Mouse (Mus musculus): ENCODE measurements at regions not wholly inside any gene's neighbourhood (a gene's known extent, or its start where the extent isn't known, plus 50 kb on each side); places are given as distances from the start of the nearest gene placed in this dataset.

GRCm38 (mm10) chr4:72060605-72061352 lies 139.9 kb downstream of the Tle1 start:
- Histone ChIP-seq H3K27me3 (ENCODE audit: control insufficient read depth, insufficient read depth, low read length) (no peaks in the 10 kb centered on the region), H3K36me3 (ENCODE audit: control insufficient read depth, insufficient read depth, low read length) (no peaks in the 10 kb centered on the region), H3K4me1 (ENCODE audit: control insufficient read depth, insufficient read depth, low read length) (no peaks in the 10 kb centered on the region), H3K27ac (ENCODE audit: low read length) (no peak overlapping the region), H3K9me3 (ENCODE audit: control insufficient read depth, low read depth, low read length) (no peaks in the 10 kb centered on the region), H3K4me3 (ENCODE audit: low read depth, low read length) (no peak overlapping the region), H3K9ac (replicated peaks; ENCODE audit: low read depth, low read length) (no peak overlapping the region), H3K4me2 (replicated peaks; ENCODE audit: low read depth, low read length) (no peak overlapping the region)
- no peak for ATAC-seq (ENCODE audit: insufficient number of reproducible peaks, insufficient read depth, low FRiP score, low read depth)
- 60% methylated on average over 6 of the region's 6 CpGs for WGBS

GRCm38 (mm10) chr4:72049638-72050454 lies 150.9 kb downstream of the Tle1 start:
- H3K27me3 ChIP-seq (ENCODE audit: control insufficient read depth, insufficient read depth, low read length), result no peaks in the 10 kb centered on the region
- H3K36me3 ChIP-seq (ENCODE audit: control insufficient read depth, insufficient read depth, low read length), result no peaks in the 10 kb centered on the region
- H3K27ac ChIP-seq (ENCODE audit: low read length), result no peak overlapping the region
- no peaks in the 10 kb centered on the region for H3K9me3 ChIP-seq (ENCODE audit: control insufficient read depth, low read depth, low read length)
- no peak overlapping the region for H3K9ac ChIP-seq (replicated peaks; ENCODE audit: low read depth, low read length)
- H3K4me2 ChIP-seq (replicated peaks; ENCODE audit: low read depth, low read length), result no peak overlapping the region
- WGBS, result 3% methylated on average over 6 of the region's 6 CpGs
- ATAC-seq (ENCODE audit: insufficient number of reproducible peaks, insufficient read depth, low FRiP score, low read depth), result peak; percentile 78
- no peaks in the 10 kb centered on the region for H3K4me1 ChIP-seq (ENCODE audit: control insufficient read depth, insufficient read depth, low read length)
- no peak overlapping the region for H3K4me3 ChIP-seq (ENCODE audit: low read depth, low read length)

- H3K36me3 ChIP-seq (ENCODE audit: control insufficient read depth, insufficient read depth, low read length), result no peaks in the 10 kb centered on the region
- WGBS, result 89% methylated on average over 2 of the region's 2 CpGs
- ATAC-seq (ENCODE audit: insufficient number of reproducible peaks, insufficient read depth, low FRiP score, low read depth), result no peak
- no peaks in the 10 kb centered on the region for H3K9me3 ChIP-seq (ENCODE audit: control insufficient read depth, low read depth, low read length)
- H3K27me3 ChIP-seq (ENCODE audit: control insufficient read depth, insufficient read depth, low read length), result no peaks in the 10 kb centered on the region
- H3K9ac ChIP-seq (replicated peaks; ENCODE audit: low read depth, low read length), result no peak overlapping the region
- no peak overlapping the region for H3K4me2 ChIP-seq (replicated peaks; ENCODE audit: low read depth, low read length)
- no peak overlapping the region for H3K4me3 ChIP-seq (ENCODE audit: low read depth, low read length)
- no peak overlapping the region for H3K27ac ChIP-seq (ENCODE audit: low read length)
- H3K4me1 ChIP-seq (ENCODE audit: control insufficient read depth, insufficient read depth, low read length), result no peaks in the 10 kb centered on the region
These were observed 178.6 kb downstream of the Tle1 start for GRCm38 (mm10) chr4:72022152-72022551.

GRCm38 (mm10) chr4:72014221-72014850 lies 186.4 kb downstream of the Tle1 start:
- no peak overlapping the region for H3K4me2 ChIP-seq (replicated peaks; ENCODE audit: low read depth, low read length)
- no peaks in the 10 kb centered on the region for H3K27me3 ChIP-seq (ENCODE audit: control insufficient read depth, insufficient read depth, low read length)
- no peaks in the 10 kb centered on the region for H3K36me3 ChIP-seq (ENCODE audit: control insufficient read depth, insufficient read depth, low read length)
- H3K4me1 ChIP-seq (ENCODE audit: control insufficient read depth, insufficient read depth, low read length), result no peaks in the 10 kb centered on the region
- ATAC-seq (ENCODE audit: insufficient number of reproducible peaks, insufficient read depth, low FRiP score, low read depth), result no peak
- no peak overlapping the region for H3K27ac ChIP-seq (ENCODE audit: low read length)
- H3K9me3 ChIP-seq (ENCODE audit: control insufficient read depth, low read depth, low read length), result no peaks in the 10 kb centered on the region
- 70% methylated on average over 2 of the region's 2 CpGs for WGBS
- H3K9ac ChIP-seq (replicated peaks; ENCODE audit: low read depth, low read length), result no peak overlapping the region
- H3K4me3 ChIP-seq (ENCODE audit: low read depth, low read length), result no peak overlapping the region

GRCm38 (mm10) chr4:72013583-72013982 lies 187.1 kb downstream of the Tle1 start:
- no peak for ATAC-seq (ENCODE audit: insufficient number of reproducible peaks, insufficient read depth, low FRiP score, low read depth)
- WGBS, result 71% methylated on average over 3 of the region's 3 CpGs
- H3K9me3 ChIP-seq (ENCODE audit: control insufficient read depth, low read depth, low read length), result no peaks in the 10 kb centered on the region; the same call in 1 of the 2 replicates

GRCm38 (mm10) chr4:72010316-72010715 lies 190.4 kb downstream of the Tle1 start:
- H3K36me3 ChIP-seq (ENCODE audit: control insufficient read depth, insufficient read depth, low read length), result no peaks in the 10 kb centered on the region
- ATAC-seq (ENCODE audit: insufficient number of reproducible peaks, insufficient read depth, low FRiP score, low read depth), result no peak
- WGBS, result 87% methylated on average over 4 of the region's 4 CpGs
- H3K4me1 ChIP-seq (ENCODE audit: control insufficient read depth, insufficient read depth, low read length), result no peaks in the 10 kb centered on the region
- H3K4me3 ChIP-seq (ENCODE audit: low read depth, low read length), result no peak overlapping the region
- no peak overlapping the region for H3K27ac ChIP-seq (ENCODE audit: low read length)
- no peaks in the 10 kb centered on the region for H3K27me3 ChIP-seq (ENCODE audit: control insufficient read depth, insufficient read depth, low read length)
- H3K9me3 ChIP-seq (ENCODE audit: control insufficient read depth, low read depth, low read length), result no peaks in the 10 kb centered on the region; the same call in 1 of the 2 replicates
- H3K4me2 ChIP-seq (replicated peaks; ENCODE audit: low read depth, low read length), result no peak overlapping the region
- H3K9ac ChIP-seq (replicated peaks; ENCODE audit: low read depth, low read length), result no peak overlapping the region

More at GRCm38 (mm10) chr4:72013583-72013982, 187.1 kb downstream of the Tle1 start:
- no peak overlapping the region for H3K4me3 ChIP-seq (ENCODE audit: low read depth, low read length)
- no peak overlapping the region for H3K4me2 ChIP-seq (replicated peaks; ENCODE audit: low read depth, low read length)
- no peak overlapping the region for H3K9ac ChIP-seq (replicated peaks; ENCODE audit: low read depth, low read length)
- no peaks in the 10 kb centered on the region for H3K27me3 ChIP-seq (ENCODE audit: control insufficient read depth, insufficient read depth, low read length)
- no peak overlapping the region for H3K27ac ChIP-seq (ENCODE audit: low read length)
- H3K36me3 ChIP-seq (ENCODE audit: control insufficient read depth, insufficient read depth, low read length), result no peaks in the 10 kb centered on the region
- no peaks in the 10 kb centered on the region for H3K4me1 ChIP-seq (ENCODE audit: control insufficient read depth, insufficient read depth, low read length)

- H3K4me2 ChIP-seq (replicated peaks; ENCODE audit: low read depth, low read length), result no peak overlapping the region
- H3K4me3 ChIP-seq (ENCODE audit: low read depth, low read length), result no peak overlapping the region
- H3K9ac ChIP-seq (replicated peaks; ENCODE audit: low read depth, low read length), result no peak overlapping the region
- no peaks in the 10 kb centered on the region for H3K4me1 ChIP-seq (ENCODE audit: control insufficient read depth, insufficient read depth, low read length)
- H3K27me3 ChIP-seq (ENCODE audit: control insufficient read depth, insufficient read depth, low read length), result no peaks in the 10 kb centered on the region
- ATAC-seq (ENCODE audit: insufficient number of reproducible peaks, insufficient read depth, low FRiP score, low read depth), result no peak
- H3K36me3 ChIP-seq (ENCODE audit: control insufficient read depth, insufficient read depth, low read length), result no peaks in the 10 kb centered on the region
- H3K9me3 ChIP-seq (ENCODE audit: control insufficient read depth, low read depth, low read length), result no peaks in the 10 kb centered on the region; the same call in 1 of the 2 replicates
- no peak overlapping the region for H3K27ac ChIP-seq (ENCODE audit: low read length)
These were observed 194.8 kb downstream of the Tle1 start for GRCm38 (mm10) chr4:72005926-72006325.

GRCm38 (mm10) chr4:72001221-72001875 lies 199.4 kb downstream of the Tle1 start:
- Histone ChIP-seq H3K27ac (ENCODE audit: low read length) (no peak overlapping the region), H3K4me3 (ENCODE audit: low read depth, low read length) (no peak overlapping the region), H3K4me1 (ENCODE audit: control insufficient read depth, insufficient read depth, low read length) (no peaks in the 10 kb centered on the region), H3K4me2 (replicated peaks; ENCODE audit: low read depth, low read length) (no peak overlapping the region), H3K9me3 (ENCODE audit: control insufficient read depth, low read depth, low read length) (no peaks in the 10 kb centered on the region; the same call in 1 of the 2 replicates), H3K36me3 (ENCODE audit: control insufficient read depth, insufficient read depth, low read length) (no peaks in the 10 kb centered on the region), H3K9ac (replicated peaks; ENCODE audit: low read depth, low read length) (no peak overlapping the region), H3K27me3 (ENCODE audit: control insufficient read depth, insufficient read depth, low read length) (no peaks in the 10 kb centered on the region)
- no peak for ATAC-seq (ENCODE audit: insufficient number of reproducible peaks, insufficient read depth, low FRiP score, low read depth)
- WGBS, result 79% methylated on average over 2 of the region's 2 CpGs
